Mouse (Mus musculus): ENCODE measurements around the gene Eif4e.

Eif4e gene

GRCm38 (mm10) chr3:138526073-138526915, at the start of gene Eif4e:
Eif4e (plus strand) TSS chr3:138526179.
- DNase-seq (ENCODE audit: low read depth, low spot score) = no peak

GRCm38 (mm10) chr3:138479489-138479888, 46.5 kb upstream of the Eif4e start:
- DNase-seq (ENCODE audit: low read depth, low spot score) = no peak

- no peak for DNase-seq (ENCODE audit: low read depth, low spot score)
Observed at GRCm38 (mm10) chr3:138481526-138482284, 44.3 kb upstream of the Eif4e start.

- DNase-seq (ENCODE audit: low read depth, low spot score) = no peak
Observed at GRCm38 (mm10) chr3:138483240-138483639, 42.7 kb upstream of the Eif4e start.

- DNase-seq (ENCODE audit: low read depth, low spot score) = no peak
Observed at GRCm38 (mm10) chr3:138488584-138489326, 37.2 kb upstream of the Eif4e start.

GRCm38 (mm10) chr3:138489327-138490033, 36.5 kb upstream of the Eif4e start, which contains the start of gene Metap1:
Metap1 (minus strand) TSS chr3:138489515.
- peak; percentile 84 for DNase-seq (ENCODE audit: low read depth, low spot score)

- no peak for DNase-seq (ENCODE audit: low read depth, low spot score)
Observed at GRCm38 (mm10) chr3:138490034-138490337, 36.0 kb upstream of the Eif4e start.

GRCm38 (mm10) chr3:138493668-138494067, 32.3 kb upstream of the Eif4e start:
- no peak for DNase-seq (ENCODE audit: low read depth, low spot score)

GRCm38 (mm10) chr3:138494565-138494964, 31.4 kb upstream of the Eif4e start:
- no peak for DNase-seq (ENCODE audit: low read depth, low spot score)

GRCm38 (mm10) chr3:138495166-138496145, 30.5 kb upstream of the Eif4e start:
- DNase-seq (ENCODE audit: low read depth, low spot score) = peak; percentile 41

GRCm38 (mm10) chr3:138498731-138499130, 27.2 kb upstream of the Eif4e start:
- DNase-seq (ENCODE audit: low read depth, low spot score) = no peak

GRCm38 (mm10) chr3:138499854-138500740, 25.9 kb upstream of the Eif4e start:
- DNase-seq (ENCODE audit: low read depth, low spot score) = no peak

- no peak for DNase-seq (ENCODE audit: low read depth, low spot score)
Observed at GRCm38 (mm10) chr3:138503754-138504153, 22.2 kb upstream of the Eif4e start.

GRCm38 (mm10) chr3:138506749-138507148, 19.2 kb upstream of the Eif4e start:
- DNase-seq (ENCODE audit: low read depth, low spot score) = no peak

GRCm38 (mm10) chr3:138509581-138509980, 16.4 kb upstream of the Eif4e start:
- DNase-seq (ENCODE audit: low read depth, low spot score) = no peak

- no peak for DNase-seq (ENCODE audit: low read depth, low spot score)
Observed at GRCm38 (mm10) chr3:138510471-138510870, 15.5 kb upstream of the Eif4e start.

- no peak for DNase-seq (ENCODE audit: low read depth, low spot score)
Observed at GRCm38 (mm10) chr3:138513243-138513642, 12.7 kb upstream of the Eif4e start.

- no peak for DNase-seq (ENCODE audit: low read depth, low spot score)
Observed at GRCm38 (mm10) chr3:138514749-138515148, 11.2 kb upstream of the Eif4e start.

- no peak for DNase-seq (ENCODE audit: low read depth, low spot score)
Observed at GRCm38 (mm10) chr3:138515656-138516370, 10.2 kb upstream of the Eif4e start.

Measured in telencephalon, adult 2 months (tissue).